Mouse (Mus musculus): ENCODE measurements around the gene Mrap. TPM values are rescaled to one million over a fixed set of nuclear protein-coding genes. Genes with fewer than 3 reads are reported as not detected.

Gene Mrap
- not detected in 2 replicates for total RNA-seq (2014; fragmentation: Nextera tagmentation)
- 0.33 TPM in 1 of 2 replicates, not detected in the other for total RNA-seq (2017)
- not detected in 2 replicates for polyA plus RNA-seq (2012)

DNA sequence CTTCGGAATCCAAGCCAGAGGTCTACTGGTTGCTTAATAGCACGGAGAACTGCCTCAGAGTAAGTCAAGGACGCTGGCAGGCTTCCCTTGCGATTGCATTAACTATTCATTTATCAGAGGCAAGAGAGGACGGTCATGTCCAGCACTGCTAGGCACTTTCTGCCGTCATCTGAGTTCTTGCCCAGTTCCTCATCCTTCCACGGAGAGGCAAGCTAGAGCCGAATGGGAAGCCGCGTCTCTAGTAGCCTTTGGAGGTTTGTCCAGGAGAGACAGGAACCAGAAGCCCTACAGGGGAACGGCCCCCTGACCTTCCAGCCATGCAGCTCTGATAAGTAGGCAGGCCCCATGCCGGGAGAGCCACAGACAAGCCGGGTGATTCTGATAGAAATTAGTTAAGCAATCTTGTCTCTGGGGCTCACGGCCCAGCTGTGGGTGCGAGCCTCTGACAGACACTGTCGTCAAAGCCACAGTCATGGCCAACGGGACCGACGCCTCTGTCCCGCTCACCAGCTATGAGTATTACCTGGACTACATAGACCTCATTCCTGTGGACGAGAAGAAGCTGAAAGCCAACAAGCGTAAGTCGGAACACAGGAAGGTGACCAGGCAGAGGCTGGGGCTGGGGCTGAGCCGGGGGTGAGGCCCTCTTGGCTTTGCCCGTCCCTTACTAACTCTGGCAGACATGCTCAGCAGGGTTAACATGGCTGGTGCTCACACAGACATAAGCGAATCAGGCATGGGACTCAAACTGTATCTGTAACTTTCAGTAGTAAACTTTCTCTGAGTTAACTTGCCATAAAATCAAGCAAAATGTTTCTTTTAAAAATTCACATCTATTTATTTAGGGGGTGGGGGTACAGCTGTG, at the start of gene Mrap:
Gene Mrap (plus strand): TSS at position 116 of the 865 bp plus-strand sequence.
- DNase-seq (ENCODE audit: low spot score) (no peak), ATAC-seq (ENCODE audit: extremely low read depth, insufficient number of reproducible peaks, low FRiP score, poor library complexity, severe bottlenecking) (no peak)
- TF ChIP-seq CTCF (IDR thresholded peaks at IDR 0.05; ENCODE audit: low read depth, low read length) (no peak), GATA2 (IDR thresholded peaks at IDR 0.05; ENCODE audit: borderline replicate concordance, low read depth, low read length) (no peak), GATA1 (IDR thresholded peaks at IDR 0.05; ENCODE audit: borderline replicate concordance, low read length) (no peak), POLR2AphosphoS5 (IDR thresholded peaks at IDR 0.05; ENCODE audit: insufficient replicate concordance, low read depth, low read length) (no peak), TAL1 (conservative IDR thresholded peaks at IDR 0.05; ENCODE audit: low read depth, low read length) (no peak)
- no peaks in the 10 kb centered on the region for H3K9me3 ChIP-seq (replicated peaks)
- H3K36me3 ChIP-seq (replicated peaks) = no peaks in the 10 kb centered on the region
- H3K4me3 ChIP-seq (ENCODE audit: low read depth, low read length) = no peak within 1 kb of the TSS
- H3K4me1 ChIP-seq (ENCODE audit: insufficient read depth, low read depth, low read length) = no peaks in the 10 kb centered on the region
- peaks cover 15% of the 10 kb centered on the region for H3K27me3 ChIP-seq (ENCODE audit: insufficient read depth, low read length)

- DNase-seq (ENCODE audit: low spot score) (no peak), ATAC-seq (ENCODE audit: extremely low read depth, insufficient number of reproducible peaks, low FRiP score, poor library complexity, severe bottlenecking) (no peak)
- H3K36me3 ChIP-seq (replicated peaks) = no peaks in the 10 kb centered on the region
- TF ChIP-seq GATA1 (IDR thresholded peaks at IDR 0.05; ENCODE audit: borderline replicate concordance, low read length) (no peak), POLR2AphosphoS5 (IDR thresholded peaks at IDR 0.05; ENCODE audit: insufficient replicate concordance, low read depth, low read length) (no peak), TAL1 (conservative IDR thresholded peaks at IDR 0.05; ENCODE audit: low read depth, low read length) (no peak), GATA2 (IDR thresholded peaks at IDR 0.05; ENCODE audit: borderline replicate concordance, low read depth, low read length) (no peak), CTCF (IDR thresholded peaks at IDR 0.05; ENCODE audit: low read depth, low read length) (no peak)
- H3K27me3 ChIP-seq (ENCODE audit: insufficient read depth, low read length) = peaks cover 4% of the 10 kb centered on the region; the same call in 1 of the 2 replicates
- H3K9me3 ChIP-seq (replicated peaks) = peaks cover 5% of the 10 kb centered on the region; the same call in 1 of the 2 replicates
- H3K4me3 ChIP-seq (ENCODE audit: low read depth, low read length) = no peak overlapping the region
- H3K4me1 ChIP-seq (ENCODE audit: insufficient read depth, low read depth, low read length) = no peaks in the 10 kb centered on the region
These were observed 45.2 kb upstream of the Mrap start for GRCm38 (mm10) chr16:90692704-90693385.

DNA sequence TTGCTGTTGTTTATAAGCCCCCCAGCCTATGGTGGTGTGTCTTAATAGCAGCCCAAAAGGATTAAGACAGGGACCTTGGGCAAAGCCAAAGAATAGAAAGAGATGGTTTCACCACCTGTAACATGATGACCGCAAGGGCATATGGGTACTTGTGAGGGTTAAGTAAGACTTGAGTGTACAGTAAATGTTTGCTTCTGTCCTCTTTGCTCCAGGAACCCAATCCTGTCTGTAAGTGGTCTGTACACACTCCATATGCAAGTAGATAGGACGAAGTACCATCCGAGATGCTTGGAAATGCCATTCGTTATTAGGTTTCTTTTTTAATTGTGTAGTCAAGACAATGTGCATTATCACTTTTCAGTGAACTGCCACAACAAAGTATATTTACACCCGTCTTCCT, 44.4 kb upstream of the Mrap start:
- no peak for TF ChIP-seq POLR2AphosphoS5 (IDR thresholded peaks at IDR 0.05; ENCODE audit: insufficient replicate concordance, low read depth, low read length)
- no peak for TF ChIP-seq GATA2 (IDR thresholded peaks at IDR 0.05; ENCODE audit: borderline replicate concordance, low read depth, low read length)
- TF ChIP-seq TAL1 (conservative IDR thresholded peaks at IDR 0.05; ENCODE audit: low read depth, low read length) = no peak
- TF ChIP-seq CTCF (IDR thresholded peaks at IDR 0.05; ENCODE audit: low read depth, low read length) = no peak
- no peak for TF ChIP-seq GATA1 (IDR thresholded peaks at IDR 0.05; ENCODE audit: borderline replicate concordance, low read length)
- no peaks in the 10 kb centered on the region for H3K4me1 ChIP-seq (ENCODE audit: insufficient read depth, low read depth, low read length)
- ATAC-seq (ENCODE audit: extremely low read depth, insufficient number of reproducible peaks, low FRiP score, poor library complexity, severe bottlenecking) = no peak
- no peaks in the 10 kb centered on the region for H3K36me3 ChIP-seq (replicated peaks)
- H3K4me3 ChIP-seq (ENCODE audit: low read depth, low read length) = no peak overlapping the region
- H3K9me3 ChIP-seq (replicated peaks) = peaks cover 5% of the 10 kb centered on the region; the same call in 1 of the 2 replicates
- no peak for DNase-seq (ENCODE audit: low spot score)
- H3K27me3 ChIP-seq (ENCODE audit: insufficient read depth, low read length) = peaks cover 6% of the 10 kb centered on the region; the same call in 1 of the 2 replicates

- peaks cover 6% of the 10 kb centered on the region; the same call in 1 of the 2 replicates for H3K27me3 ChIP-seq (ENCODE audit: insufficient read depth, low read length)
- no peak overlapping the region for H3K4me3 ChIP-seq (ENCODE audit: low read depth, low read length)
- no peak for ATAC-seq (ENCODE audit: extremely low read depth, insufficient number of reproducible peaks, low FRiP score, poor library complexity, severe bottlenecking)
- no peaks in the 10 kb centered on the region for H3K36me3 ChIP-seq (replicated peaks)
- TF ChIP-seq TAL1 (conservative IDR thresholded peaks at IDR 0.05; ENCODE audit: low read depth, low read length) (no peak), CTCF (IDR thresholded peaks at IDR 0.05; ENCODE audit: low read depth, low read length) (peak; percentile 53; the same call in 1 of the 2 replicates)
- no peak for DNase-seq (ENCODE audit: low spot score)
- H3K9me3 ChIP-seq (replicated peaks) = peaks cover 4% of the 10 kb centered on the region; the same call in 1 of the 2 replicates
- no peaks in the 10 kb centered on the region for H3K4me1 ChIP-seq (ENCODE audit: insufficient read depth, low read depth, low read length)
These were observed 43.3 kb upstream of the Mrap start for GRCm38 (mm10) chr16:90694719-90695118.

DNA sequence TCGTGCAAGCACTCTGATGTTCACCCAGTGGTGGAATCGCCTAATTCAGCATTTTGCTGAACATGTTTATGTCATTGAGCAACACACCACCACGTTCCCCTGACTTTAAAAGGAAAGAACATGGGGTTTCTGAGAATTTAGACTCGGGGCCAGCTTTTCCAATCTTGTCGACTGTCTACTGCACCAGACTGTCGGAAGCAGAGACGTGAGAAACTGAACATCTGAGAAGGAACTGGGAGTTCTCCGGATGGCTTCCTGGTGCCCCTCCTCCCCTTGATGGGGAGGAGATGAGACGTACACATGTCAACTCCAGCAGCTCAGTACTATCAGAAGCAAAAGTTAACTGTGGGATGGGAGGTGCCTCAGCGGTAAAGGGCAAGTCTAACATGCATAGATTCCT, 42.9 kb upstream of the Mrap start:
- ATAC-seq (ENCODE audit: extremely low read depth, insufficient number of reproducible peaks, low FRiP score, poor library complexity, severe bottlenecking) = no peak
- Histone ChIP-seq H3K9me3 (replicated peaks) (no peaks in the 10 kb centered on the region), H3K36me3 (replicated peaks) (no peaks in the 10 kb centered on the region), H3K4me3 (ENCODE audit: low read depth, low read length) (no peak overlapping the region), H3K4me1 (ENCODE audit: insufficient read depth, low read depth, low read length) (no peaks in the 10 kb centered on the region), H3K27me3 (ENCODE audit: insufficient read depth, low read length) (peaks cover 6% of the 10 kb centered on the region; the same call in 1 of the 2 replicates)
- DNase-seq (ENCODE audit: low spot score) = no peak
- no peak for TF ChIP-seq POLR2AphosphoS5 (IDR thresholded peaks at IDR 0.05; ENCODE audit: insufficient replicate concordance, low read depth, low read length)
- no peak for TF ChIP-seq GATA1 (IDR thresholded peaks at IDR 0.05; ENCODE audit: borderline replicate concordance, low read length)
- no peak for TF ChIP-seq CTCF (IDR thresholded peaks at IDR 0.05; ENCODE audit: low read depth, low read length)
- no peak for TF ChIP-seq GATA2 (IDR thresholded peaks at IDR 0.05; ENCODE audit: borderline replicate concordance, low read depth, low read length)

DNA sequence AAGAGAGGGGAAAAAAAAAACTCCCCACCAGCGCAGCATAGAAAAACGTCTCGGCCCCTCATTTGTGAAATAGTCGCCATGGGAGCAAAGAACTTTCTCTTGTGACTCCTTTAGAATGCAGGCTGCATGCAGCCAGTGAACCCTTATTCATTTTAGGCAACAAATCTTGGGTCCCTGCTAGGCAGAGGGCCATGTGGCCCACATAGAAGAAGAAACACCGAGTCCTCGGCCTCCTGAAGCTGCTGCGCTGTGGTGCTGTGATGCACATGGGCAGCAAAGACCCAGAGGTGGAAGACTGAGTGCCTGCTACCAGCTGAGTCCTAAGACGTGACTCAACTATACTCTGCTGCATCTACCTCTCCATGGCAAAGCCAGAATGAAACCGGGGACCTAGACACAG, 41.7 kb upstream of the Mrap start:
- DNase-seq (ENCODE audit: low spot score) = no peak
- H3K27me3 ChIP-seq (ENCODE audit: insufficient read depth, low read length) = peaks cover 6% of the 10 kb centered on the region; the same call in 1 of the 2 replicates
- H3K9me3 ChIP-seq (replicated peaks) = no peaks in the 10 kb centered on the region
- no peaks in the 10 kb centered on the region for H3K4me1 ChIP-seq (ENCODE audit: insufficient read depth, low read depth, low read length)
- no peaks in the 10 kb centered on the region for H3K36me3 ChIP-seq (replicated peaks)
- TF ChIP-seq GATA1 (IDR thresholded peaks at IDR 0.05; ENCODE audit: borderline replicate concordance, low read length) (no peak), TAL1 (conservative IDR thresholded peaks at IDR 0.05; ENCODE audit: low read depth, low read length) (no peak), GATA2 (IDR thresholded peaks at IDR 0.05; ENCODE audit: borderline replicate concordance, low read depth, low read length) (no peak), CTCF (IDR thresholded peaks at IDR 0.05; ENCODE audit: low read depth, low read length) (no peak), POLR2AphosphoS5 (IDR thresholded peaks at IDR 0.05; ENCODE audit: insufficient replicate concordance, low read depth, low read length) (no peak)
- H3K4me3 ChIP-seq (ENCODE audit: low read depth, low read length) = no peak overlapping the region
- ATAC-seq (ENCODE audit: extremely low read depth, insufficient number of reproducible peaks, low FRiP score, poor library complexity, severe bottlenecking) = no peak
